Mouse (Mus musculus): Measurements from ENCODE around the gene Tctn1. TPM values are rescaled to one million over a fixed set of nuclear protein-coding genes. Genes with fewer than 3 reads are reported as not detected.

Tctn1 gene
- total and polyA plus RNA-seq, 2 experiments, result 1.6 to 5.9 TPM

DNA sequence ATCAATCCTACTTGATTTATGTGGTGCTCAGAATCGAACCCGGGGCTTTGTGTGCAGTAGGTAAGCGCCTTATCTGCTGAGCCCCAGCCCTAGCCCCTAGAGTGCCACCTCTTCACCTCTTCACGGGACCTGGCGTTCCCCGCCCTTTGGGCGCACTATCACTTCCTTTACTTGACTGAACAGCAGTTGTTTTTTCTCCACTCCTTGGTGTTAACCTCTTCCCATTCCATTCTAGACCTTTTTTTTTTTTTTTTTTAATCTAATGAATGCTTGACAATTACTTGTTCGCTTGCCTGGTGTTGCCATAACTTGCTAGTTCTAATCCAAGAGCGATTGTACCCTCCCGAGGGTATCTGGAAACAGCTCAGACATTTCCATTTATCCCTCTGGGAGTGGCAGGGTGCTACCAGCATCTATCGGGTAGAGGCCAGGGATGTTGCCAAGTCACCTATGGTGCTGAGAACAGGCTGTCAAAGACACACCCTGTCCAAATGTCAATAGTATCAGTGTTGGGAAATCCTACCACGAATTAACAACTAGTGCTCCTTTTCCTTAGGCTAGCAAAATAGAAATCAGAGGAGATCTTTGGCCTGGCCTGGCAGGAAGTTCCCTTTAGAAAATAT, 15.7 kb upstream of the Tctn1 start:
- DNase-seq (ENCODE audit: extremely low read depth, low read depth, low spot score), result peak; percentile 90
- 66% methylated on average over 12 of the region's 12 CpGs for WGBS
- TF ChIP-seq CTCF (IDR thresholded peaks at IDR 0.05; ENCODE audit: low read depth, low read length), result no peak
- no peak for TF ChIP-seq POLR2A (IDR thresholded peaks at IDR 0.05; ENCODE audit: extremely low read depth, insufficient read depth, low read length)
- H3K36me3 ChIP-seq (ENCODE audit: control insufficient read depth, insufficient read depth, low read length), result no peaks in the 10 kb centered on the region
- H3K4me3 ChIP-seq (ENCODE audit: insufficient read depth, low read depth, low read length), result no peak overlapping the region
- no peak overlapping the region for H3K9ac ChIP-seq (ENCODE audit: low read depth, low read length)
- peaks cover 7% of the 10 kb centered on the region for H3K4me1 ChIP-seq (ENCODE audit: control insufficient read depth, insufficient read depth, low read length)
- H3K27ac ChIP-seq (replicated peaks; ENCODE audit: insufficient read depth, low read depth, low read length), result no peak overlapping the region; the same call in 1 of the 2 replicates
- H3K79me2 ChIP-seq (ENCODE audit: control insufficient read depth, insufficient read depth, low read length), result peaks cover 7% of the 10 kb centered on the region; the same call in 1 of the 2 replicates
- H3K27me3 ChIP-seq (ENCODE audit: control insufficient read depth, insufficient read depth, low read length), result no peaks in the 10 kb centered on the region

DNA sequence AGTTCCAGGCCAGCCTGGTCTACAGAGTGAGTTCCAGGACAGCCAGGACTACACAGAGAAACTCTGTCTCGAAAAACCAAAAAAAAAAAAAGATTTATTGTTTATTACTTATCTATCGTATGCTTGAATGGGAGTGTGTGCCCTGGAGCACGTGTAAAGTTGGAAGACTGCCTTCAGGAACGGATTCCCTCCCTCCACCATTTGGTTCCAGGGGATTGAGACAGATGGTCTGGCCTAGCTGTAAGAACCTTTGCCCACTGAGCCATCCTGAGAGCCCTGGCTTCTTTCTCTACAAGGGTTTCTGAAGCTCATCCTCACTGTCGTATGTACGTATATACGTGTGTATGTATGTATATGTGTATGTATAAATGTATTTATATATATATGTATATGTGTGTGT, 14.7 kb upstream of the Tctn1 start:
- H3K79me2 ChIP-seq (ENCODE audit: control insufficient read depth, insufficient read depth, low read length), result no peaks in the 10 kb centered on the region
- H3K27me3 ChIP-seq (ENCODE audit: control insufficient read depth, insufficient read depth, low read length), result no peaks in the 10 kb centered on the region
- no peaks in the 10 kb centered on the region for H3K36me3 ChIP-seq (ENCODE audit: control insufficient read depth, insufficient read depth, low read length)
- H3K4me1 ChIP-seq (ENCODE audit: control insufficient read depth, insufficient read depth, low read length), result peaks cover 11% of the 10 kb centered on the region
- H3K4me3 ChIP-seq (ENCODE audit: insufficient read depth, low read depth, low read length), result no peak overlapping the region
- no peak overlapping the region for H3K9ac ChIP-seq (ENCODE audit: low read depth, low read length)
- TF ChIP-seq POLR2A (IDR thresholded peaks at IDR 0.05; ENCODE audit: extremely low read depth, insufficient read depth, low read length) (no peak), CTCF (IDR thresholded peaks at IDR 0.05; ENCODE audit: low read depth, low read length) (no peak)
- WGBS, result 92% methylated on average over 7 of the region's 7 CpGs
- DNase-seq (ENCODE audit: extremely low read depth, low read depth, low spot score), result no peak
- no peak overlapping the region for H3K27ac ChIP-seq (replicated peaks; ENCODE audit: insufficient read depth, low read depth, low read length)

DNA sequence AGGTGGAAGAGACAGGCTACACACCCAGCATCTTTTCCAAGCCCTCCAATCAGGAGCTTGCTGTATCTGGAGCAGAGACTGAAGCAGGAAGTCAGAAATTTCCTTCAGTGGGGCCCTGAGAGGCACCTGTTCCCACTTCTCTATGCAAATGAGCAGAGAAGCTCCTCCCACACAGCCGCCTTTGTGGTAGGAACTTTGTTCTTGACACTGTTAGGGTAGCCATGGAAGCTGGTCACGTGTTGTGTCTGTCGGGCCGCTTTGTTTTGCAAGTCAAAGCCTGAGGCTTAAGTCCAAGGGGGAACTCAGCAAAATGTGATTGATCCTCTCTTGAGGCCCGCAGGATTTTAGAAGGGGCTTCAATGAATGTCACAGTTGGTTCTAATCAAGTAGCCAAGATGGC, 10.5 kb upstream of the Tctn1 start:
- no peaks in the 10 kb centered on the region for H3K36me3 ChIP-seq (ENCODE audit: control insufficient read depth, insufficient read depth, low read length)

DNA sequence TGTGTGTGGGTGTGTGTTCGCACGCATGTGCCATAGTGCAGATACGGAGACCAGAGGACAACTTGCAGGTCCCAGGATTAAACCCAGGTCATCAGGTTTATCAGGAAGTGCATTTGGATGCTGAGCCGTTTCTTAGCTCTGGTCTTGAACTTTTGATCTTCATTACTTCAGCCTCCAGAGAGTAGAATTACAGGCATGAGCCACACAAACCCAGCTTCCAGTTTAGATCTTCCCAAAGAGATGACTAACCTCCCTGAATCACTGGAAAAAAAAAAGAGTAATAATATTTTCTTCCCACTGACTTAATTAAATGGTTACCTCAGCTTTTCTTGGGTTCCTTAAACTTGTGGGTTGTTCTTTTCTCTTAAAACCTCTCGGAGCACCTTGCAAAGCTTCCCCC, 8.6 kb upstream of the Tctn1 start:
- Histone ChIP-seq H3K79me2 (ENCODE audit: control insufficient read depth, insufficient read depth, low read length) (no peaks in the 10 kb centered on the region), H3K4me1 (ENCODE audit: control insufficient read depth, insufficient read depth, low read length) (peaks cover 8% of the 10 kb centered on the region), H3K9ac (ENCODE audit: low read depth, low read length) (no peak overlapping the region), H3K4me3 (ENCODE audit: insufficient read depth, low read depth, low read length) (no peak overlapping the region), H3K27me3 (ENCODE audit: control insufficient read depth, insufficient read depth, low read length) (no peaks in the 10 kb centered on the region), H3K27ac (replicated peaks; ENCODE audit: insufficient read depth, low read depth, low read length) (no peak overlapping the region), H3K36me3 (ENCODE audit: control insufficient read depth, insufficient read depth, low read length) (no peaks in the 10 kb centered on the region)
- 84% methylated on average over 5 of the region's 5 CpGs for WGBS
- DNase-seq (ENCODE audit: extremely low read depth, low read depth, low spot score), result no peak
- TF ChIP-seq POLR2A (IDR thresholded peaks at IDR 0.05; ENCODE audit: extremely low read depth, insufficient read depth, low read length), result no peak
- no peak for TF ChIP-seq CTCF (IDR thresholded peaks at IDR 0.05; ENCODE audit: low read depth, low read length)

More for the DNA sequence above, 10.5 kb upstream of the Tctn1 start:
- Histone ChIP-seq H3K79me2 (ENCODE audit: control insufficient read depth, insufficient read depth, low read length) (no peaks in the 10 kb centered on the region), H3K27ac (replicated peaks; ENCODE audit: insufficient read depth, low read depth, low read length) (0 out of 2 replicates have a peak overlapping the region, but pooled peaks have one; percentile 19), H3K9ac (ENCODE audit: low read depth, low read length) (no peak overlapping the region), H3K27me3 (ENCODE audit: control insufficient read depth, insufficient read depth, low read length) (no peaks in the 10 kb centered on the region), H3K4me1 (ENCODE audit: control insufficient read depth, insufficient read depth, low read length) (peaks cover 8% of the 10 kb centered on the region), H3K4me3 (ENCODE audit: insufficient read depth, low read depth, low read length) (no peak overlapping the region)
- 7% methylated on average over 5 of the region's 5 CpGs for WGBS
- TF ChIP-seq POLR2A (IDR thresholded peaks at IDR 0.05; ENCODE audit: extremely low read depth, insufficient read depth, low read length), result no peak
- TF ChIP-seq CTCF (IDR thresholded peaks at IDR 0.05; ENCODE audit: low read depth, low read length), result no peak
- peak; percentile 91 for DNase-seq (ENCODE audit: extremely low read depth, low read depth, low spot score)

DNA sequence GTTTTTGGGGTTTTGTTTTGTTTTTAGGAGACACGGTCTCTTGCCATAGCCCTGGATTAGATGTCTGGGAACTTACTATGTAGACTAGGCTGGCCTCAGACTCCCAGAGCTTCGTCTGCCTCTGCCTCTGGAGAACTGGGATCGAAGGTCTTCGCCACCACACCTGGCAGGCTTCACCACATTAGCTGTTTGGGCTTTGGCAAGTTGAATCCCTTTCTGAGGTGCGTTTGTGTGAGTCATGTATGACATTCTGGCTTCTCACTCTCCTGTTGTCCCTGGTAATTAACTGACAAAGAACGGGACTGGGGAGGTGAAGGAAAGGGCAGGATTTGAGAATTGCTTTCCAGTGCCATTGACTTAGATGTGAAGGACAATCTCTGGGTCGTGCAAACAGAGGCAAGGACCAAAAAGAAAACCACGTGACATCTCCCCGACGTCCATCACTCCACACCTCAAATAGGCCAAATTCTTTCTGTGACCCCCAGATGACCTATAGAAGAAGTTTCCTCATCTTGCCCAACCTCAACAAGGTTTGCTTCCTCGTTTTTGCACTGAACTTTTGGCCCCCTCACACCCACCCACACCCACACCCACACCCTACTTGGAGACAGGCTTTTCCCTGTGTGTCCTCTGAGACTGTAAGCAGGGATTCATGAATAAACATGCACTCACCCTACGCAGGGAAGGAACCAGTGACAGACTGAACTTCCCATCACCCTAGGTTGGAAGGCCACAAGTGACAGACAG, 4.8 kb upstream of the Tctn1 start:
- 32% methylated on average over 12 of the region's 12 CpGs for WGBS
- Histone ChIP-seq H3K36me3 (ENCODE audit: control insufficient read depth, insufficient read depth, low read length) (no peaks in the 10 kb centered on the region), H3K27me3 (ENCODE audit: control insufficient read depth, insufficient read depth, low read length) (no peaks in the 10 kb centered on the region), H3K4me3 (ENCODE audit: insufficient read depth, low read depth, low read length) (no peak overlapping the region), H3K9ac (ENCODE audit: low read depth, low read length) (no peak overlapping the region), H3K79me2 (ENCODE audit: control insufficient read depth, insufficient read depth, low read length) (peaks cover 2% of the 10 kb centered on the region; the same call in 1 of the 2 replicates), H3K27ac (replicated peaks; ENCODE audit: insufficient read depth, low read depth, low read length) (no peak overlapping the region), H3K4me1 (ENCODE audit: control insufficient read depth, insufficient read depth, low read length) (no peaks in the 10 kb centered on the region)
- TF ChIP-seq CTCF (IDR thresholded peaks at IDR 0.05; ENCODE audit: low read depth, low read length), result no peak
- TF ChIP-seq POLR2A (IDR thresholded peaks at IDR 0.05; ENCODE audit: extremely low read depth, insufficient read depth, low read length), result no peak
- DNase-seq (ENCODE audit: extremely low read depth, low read depth, low spot score), result peak; percentile 68

DNA sequence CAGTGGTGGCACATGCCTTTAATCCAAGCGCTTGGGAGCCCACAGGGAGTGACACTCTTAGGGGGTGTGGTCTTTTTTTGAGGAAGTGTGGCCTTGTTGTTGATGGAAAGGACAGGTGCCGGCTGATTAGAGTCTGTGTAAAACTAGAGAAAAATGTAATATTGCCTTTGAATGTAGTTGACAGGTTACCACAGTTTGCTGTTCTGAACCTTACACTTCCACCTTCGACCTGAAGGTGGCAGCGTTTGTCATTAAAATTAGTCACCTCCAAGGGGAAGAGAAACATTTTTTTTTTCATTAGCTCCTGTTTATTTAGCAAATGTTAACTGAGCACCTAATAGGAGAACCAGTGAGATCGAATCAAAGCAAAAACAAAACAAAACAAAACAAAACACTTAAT, 3.6 kb upstream of the Tctn1 start:
- Histone ChIP-seq H3K4me1 (ENCODE audit: control insufficient read depth, insufficient read depth, low read length) (no peaks in the 10 kb centered on the region), H3K27me3 (ENCODE audit: control insufficient read depth, insufficient read depth, low read length) (no peaks in the 10 kb centered on the region), H3K36me3 (ENCODE audit: control insufficient read depth, insufficient read depth, low read length) (no peaks in the 10 kb centered on the region), H3K27ac (replicated peaks; ENCODE audit: insufficient read depth, low read depth, low read length) (no peak overlapping the region), H3K9ac (ENCODE audit: low read depth, low read length) (no peak overlapping the region), H3K79me2 (ENCODE audit: control insufficient read depth, insufficient read depth, low read length) (peaks cover 4% of the 10 kb centered on the region; the same call in 1 of the 2 replicates), H3K4me3 (ENCODE audit: insufficient read depth, low read depth, low read length) (no peak overlapping the region)
- DNase-seq (ENCODE audit: extremely low read depth, low read depth, low spot score), result peak; percentile 70
- TF ChIP-seq CTCF (IDR thresholded peaks at IDR 0.05; ENCODE audit: low read depth, low read length) (peak; percentile 46; the same call in 1 of the 2 replicates), POLR2A (IDR thresholded peaks at IDR 0.05; ENCODE audit: extremely low read depth, insufficient read depth, low read length) (no peak)
- 18% methylated on average over 5 of the region's 5 CpGs for WGBS

Measured in liver, adult 2 months (tissue).